Mouse (Mus musculus): ENCODE measurements around the gene Vmn1r113. TPM values are rescaled to one million over a fixed set of nuclear protein-coding genes. Genes with fewer than 3 reads are reported as not detected.

The Vmn1r113 gene
- polyA plus RNA-seq (2014; fragmentation: Illumina TruSeq; extraction: RNeasy Lipid Tissue Mini Kit (QIAGEN cat#74804); ENCODE audit: low read depth, low replicate concordance), result not detected

DNA sequence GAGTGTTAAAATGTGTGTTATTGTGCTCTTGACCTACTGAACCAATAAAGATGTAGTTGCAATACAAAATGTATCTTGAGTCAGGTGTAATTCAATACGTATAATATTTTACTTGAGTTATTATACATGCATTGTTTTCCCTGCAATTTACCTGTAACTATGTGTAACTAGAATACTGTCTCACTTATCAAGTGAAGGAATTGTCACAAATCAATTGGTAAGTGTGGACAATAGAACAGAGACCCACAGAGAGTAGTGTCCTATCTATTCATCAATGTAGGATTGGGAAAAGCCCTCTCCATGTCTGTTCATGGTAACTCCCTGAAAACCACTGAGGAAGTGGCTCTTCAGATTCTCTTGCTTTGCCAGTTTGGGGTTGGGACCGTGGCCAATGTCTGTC lies at the start of gene Vmn1r113:
TSS of gene Vmn1r113 (plus strand) at position 301 of the 400 bp plus-strand sequence.

DNA sequence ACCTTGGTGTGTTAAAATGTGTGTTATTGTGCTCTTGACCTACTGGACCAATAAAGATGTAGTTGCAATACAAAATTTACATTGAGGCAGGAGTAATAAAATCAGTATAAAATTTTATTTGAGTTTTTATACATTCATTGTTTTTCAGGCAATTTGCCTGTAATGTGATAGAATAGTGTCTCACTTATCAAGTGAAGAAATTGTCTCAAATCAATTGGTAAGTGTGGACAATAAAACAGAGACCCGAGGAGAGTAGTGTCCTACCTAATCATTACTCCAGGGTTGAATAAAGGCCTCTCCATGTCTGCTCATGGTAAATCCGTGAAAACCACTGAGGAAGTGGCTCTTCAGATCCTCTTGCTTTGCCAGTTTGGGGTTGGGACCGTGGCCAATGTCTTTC lies 16.2 kb upstream of the Vmn1r113 start, which contains the start of gene Vmn1r112:
TSS of gene Vmn1r112 (plus strand) at position 301 of the 400 bp plus-strand sequence.

DNA sequence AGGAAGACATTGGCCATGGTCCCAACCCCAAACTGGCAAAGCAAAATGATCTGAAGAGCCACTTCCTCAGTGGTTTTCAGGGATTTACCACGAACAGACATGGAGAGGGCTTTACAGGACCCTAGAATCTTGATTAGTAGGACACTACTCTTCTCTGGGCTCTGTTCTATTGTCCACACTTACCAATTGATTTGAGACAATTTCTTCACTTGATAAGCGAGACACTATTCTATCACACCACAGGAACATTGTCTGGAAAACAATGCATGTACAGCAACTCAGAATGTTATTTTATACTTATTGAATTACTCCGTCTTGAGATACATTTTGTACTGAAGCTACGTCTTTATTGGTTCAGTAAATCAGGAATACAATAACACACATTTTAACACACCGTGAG lies 25.0 kb downstream of the Vmn1r113 start, which contains the start of gene Vmn1r114:
TSS of gene Vmn1r114 (minus strand) at position 101 of the 400 bp plus-strand sequence.

Other genes starting within 250 kb of the Vmn1r113 start
- not detected for gene Gm5726, start 241.5 kb upstream of the Vmn1r113 start, polyA plus RNA-seq (2014; fragmentation: Illumina TruSeq; extraction: RNeasy Lipid Tissue Mini Kit (QIAGEN cat#74804); ENCODE audit: low read depth, low replicate concordance)
- gene Gm4141, start 211.0 kb upstream of the Vmn1r113 start, polyA plus RNA-seq (2014; fragmentation: Illumina TruSeq; extraction: RNeasy Lipid Tissue Mini Kit (QIAGEN cat#74804); ENCODE audit: low read depth, low replicate concordance), result not detected
- gene Gm4513, start 188.3 kb upstream of the Vmn1r113 start, polyA plus RNA-seq (2014; fragmentation: Illumina TruSeq; extraction: RNeasy Lipid Tissue Mini Kit (QIAGEN cat#74804); ENCODE audit: low read depth, low replicate concordance), result not detected
- not detected for gene Vmn1r107, start 118.4 kb upstream of the Vmn1r113 start, polyA plus RNA-seq (2014; fragmentation: Illumina TruSeq; extraction: RNeasy Lipid Tissue Mini Kit (QIAGEN cat#74804); ENCODE audit: low read depth, low replicate concordance)
- not detected for gene Vmn1r111, start 84.1 kb upstream of the Vmn1r113 start, polyA plus RNA-seq (2014; fragmentation: Illumina TruSeq; extraction: RNeasy Lipid Tissue Mini Kit (QIAGEN cat#74804); ENCODE audit: low read depth, low replicate concordance)
- gene Gm10668, start 56.7 kb upstream of the Vmn1r113 start, polyA plus RNA-seq (2014; fragmentation: Illumina TruSeq; extraction: RNeasy Lipid Tissue Mini Kit (QIAGEN cat#74804); ENCODE audit: low read depth, low replicate concordance), result not detected
- not detected for gene Vmn1r112, start 16.1 kb upstream of the Vmn1r113 start, polyA plus RNA-seq (2014; fragmentation: Illumina TruSeq; extraction: RNeasy Lipid Tissue Mini Kit (QIAGEN cat#74804); ENCODE audit: low read depth, low replicate concordance)
- not detected for gene Vmn1r114, start 24.9 kb downstream of the Vmn1r113 start, polyA plus RNA-seq (2014; fragmentation: Illumina TruSeq; extraction: RNeasy Lipid Tissue Mini Kit (QIAGEN cat#74804); ENCODE audit: low read depth, low replicate concordance)
- not detected for gene Vmn1r115, start 57.7 kb downstream of the Vmn1r113 start, polyA plus RNA-seq (2014; fragmentation: Illumina TruSeq; extraction: RNeasy Lipid Tissue Mini Kit (QIAGEN cat#74804); ENCODE audit: low read depth, low replicate concordance)
- gene Vmn1r116, start 85.0 kb downstream of the Vmn1r113 start, polyA plus RNA-seq (2014; fragmentation: Illumina TruSeq; extraction: RNeasy Lipid Tissue Mini Kit (QIAGEN cat#74804); ENCODE audit: low read depth, low replicate concordance), result not detected
- not detected for gene Vmn1r117, start 96.8 kb downstream of the Vmn1r113 start, polyA plus RNA-seq (2014; fragmentation: Illumina TruSeq; extraction: RNeasy Lipid Tissue Mini Kit (QIAGEN cat#74804); ENCODE audit: low read depth, low replicate concordance)
- not detected for gene Vmn1r118, start 125.1 kb downstream of the Vmn1r113 start, polyA plus RNA-seq (2014; fragmentation: Illumina TruSeq; extraction: RNeasy Lipid Tissue Mini Kit (QIAGEN cat#74804); ENCODE audit: low read depth, low replicate concordance)
- gene Vmn1r119, start 225.2 kb downstream of the Vmn1r113 start, polyA plus RNA-seq (2014; fragmentation: Illumina TruSeq; extraction: RNeasy Lipid Tissue Mini Kit (QIAGEN cat#74804); ENCODE audit: low read depth, low replicate concordance), result not detected

Data from liver, adult 10 weeks (tissue).